Mouse (Mus musculus) erythroblast, embryonic 14.5 days (primary cell): ENCODE measurements around the gene Gm19426.

Source experiments
- GATA1 ChIP-seq: IDR thresholded peaks from 2 replicates; pipeline ENCODE4 v1.6.1; 2012; ENCODE audit warnings: low read length, inconsistent platforms, mixed read lengths
- TAL1 ChIP-seq: IDR thresholded peaks from 3 replicates; pipeline ENCODE4 v1.6.1; 2012; ENCODE audit warnings: low read length, inconsistent platforms, mixed read lengths

GRCm38 (mm10) chr2:84761309-84761708 lies 17.9 kb upstream of the Gm19426 start:
- TF ChIP-seq TAL1 (no peak), GATA1 (no peak)
